Mouse (Mus musculus): ENCODE data around the gene 2310039H08Rik. TPM values are rescaled to one million over a fixed set of nuclear protein-coding genes. Genes with fewer than 3 reads are reported as not detected.
"Not testable (repeated sequence)": the region's sequence is repeated elsewhere in the genome, so short reads cannot be mapped to it uniquely, and the experiment has no call there.

2310039H08Rik gene
- polyA plus RNA-seq, 1 experiment: 40.9 TPM

GRCm38 (mm10) chr17:46763544-46763943 is 8.9 kb upstream of the 2310039H08Rik start, which contains the start of gene Ptcra:
TSS of gene Ptcra (minus strand) at chr17:46763712.
- H3K36me3 ChIP-seq (ENCODE audit: control insufficient read depth, insufficient read depth): no peaks in the 10 kb centered on the region
- peaks cover 4% of the 10 kb centered on the region for H3K27me3 ChIP-seq (ENCODE audit: control insufficient read depth, insufficient read depth, insufficient read length)
- H3K79me2 ChIP-seq (ENCODE audit: control insufficient read depth, insufficient read depth): no peaks in the 10 kb centered on the region
- H3K79me3 ChIP-seq (ENCODE audit: low read depth): no peaks in the 10 kb centered on the region
- no peak within 1 kb of the TSS for H3K4me3 ChIP-seq (ENCODE audit: insufficient read depth, poor library complexity, severe bottlenecking)
- no peak within 1 kb of the TSS for H3ac ChIP-seq (ENCODE audit: control insufficient read depth, insufficient read length, low read depth)
- TF ChIP-seq MAX (IDR thresholded peaks at IDR 0.05) (no peak), USF1 (IDR thresholded peaks at IDR 0.05; ENCODE audit: low read depth) (no peak), FOSL1 (IDR thresholded peaks at IDR 0.05; ENCODE audit: insufficient read depth, low read length, poor library complexity, severe bottlenecking) (no peak), MYOD1 (IDR thresholded peaks at IDR 0.05; ENCODE audit: control insufficient read depth, insufficient read length, low read depth) (no peak), CTCF (IDR thresholded peaks at IDR 0.05; ENCODE audit: control insufficient read depth, insufficient read depth, insufficient read length) (no peak), CEBPB (IDR thresholded peaks at IDR 0.05; ENCODE audit: low read depth) (no peak), MYOG (IDR thresholded peaks at IDR 0.05; ENCODE audit: control insufficient read depth, extremely low read depth, insufficient read length) (no peak)

GRCm38 (mm10) chr17:46764916-46765315 is 7.5 kb upstream of the 2310039H08Rik start:
- not testable (repeated sequence) for H3K79me2 ChIP-seq (ENCODE audit: control insufficient read depth, insufficient read depth); H3K27me3 ChIP-seq (ENCODE audit: control insufficient read depth, insufficient read depth, insufficient read length); H3K4me3 ChIP-seq (ENCODE audit: insufficient read depth, poor library complexity, severe bottlenecking)

GRCm38 (mm10) chr17:46767868-46768267 is 4.6 kb upstream of the 2310039H08Rik start:
- H3ac ChIP-seq (ENCODE audit: control insufficient read depth, insufficient read length, low read depth): no peak overlapping the region
- TF ChIP-seq CTCF (IDR thresholded peaks at IDR 0.05; ENCODE audit: control insufficient read depth, insufficient read depth, insufficient read length) (no peak), MAX (IDR thresholded peaks at IDR 0.05) (no peak), MYOD1 (IDR thresholded peaks at IDR 0.05; ENCODE audit: control insufficient read depth, insufficient read length, low read depth) (no peak), FOSL1 (IDR thresholded peaks at IDR 0.05; ENCODE audit: insufficient read depth, low read length, poor library complexity, severe bottlenecking) (no peak), CEBPB (IDR thresholded peaks at IDR 0.05; ENCODE audit: low read depth) (no peak), USF1 (IDR thresholded peaks at IDR 0.05; ENCODE audit: low read depth) (no peak), MYOG (IDR thresholded peaks at IDR 0.05; ENCODE audit: control insufficient read depth, extremely low read depth, insufficient read length) (no peak)
- no peaks in the 10 kb centered on the region for H3K36me3 ChIP-seq (ENCODE audit: control insufficient read depth, insufficient read depth)
- H3K27me3 ChIP-seq (ENCODE audit: control insufficient read depth, insufficient read depth, insufficient read length): peaks cover 4% of the 10 kb centered on the region
- no peak overlapping the region for H3K4me3 ChIP-seq (ENCODE audit: insufficient read depth, poor library complexity, severe bottlenecking)
- no peaks in the 10 kb centered on the region for H3K79me3 ChIP-seq (ENCODE audit: low read depth)
- H3K79me2 ChIP-seq (ENCODE audit: control insufficient read depth, insufficient read depth): no peaks in the 10 kb centered on the region

More at GRCm38 (mm10) chr17:46764916-46765315, 7.5 kb upstream of the 2310039H08Rik start:
- not testable (repeated sequence) for H3ac ChIP-seq (ENCODE audit: control insufficient read depth, insufficient read length, low read depth); H3K36me3 ChIP-seq (ENCODE audit: control insufficient read depth, insufficient read depth); H3K79me3 ChIP-seq (ENCODE audit: low read depth)

GRCm38 (mm10) chr17:46770546-46770945 is 1.9 kb upstream of the 2310039H08Rik start:
- no peak overlapping the region for H3ac ChIP-seq (ENCODE audit: control insufficient read depth, insufficient read length, low read depth)

GRCm38 (mm10) chr17:46771025-46771424 is 1.4 kb upstream of the 2310039H08Rik start:
- Histone ChIP-seq H3K79me2 (ENCODE audit: control insufficient read depth, insufficient read depth) (no peaks in the 10 kb centered on the region), H3K36me3 (ENCODE audit: control insufficient read depth, insufficient read depth) (peaks cover 22% of the 10 kb centered on the region), H3K4me3 (ENCODE audit: insufficient read depth, poor library complexity, severe bottlenecking) (no peak overlapping the region), H3K27me3 (ENCODE audit: control insufficient read depth, insufficient read depth, insufficient read length) (no peaks in the 10 kb centered on the region), H3ac (ENCODE audit: control insufficient read depth, insufficient read length, low read depth) (no peak overlapping the region), H3K79me3 (ENCODE audit: low read depth) (no peaks in the 10 kb centered on the region)
- TF ChIP-seq MYOD1 (IDR thresholded peaks at IDR 0.05; ENCODE audit: control insufficient read depth, insufficient read length, low read depth) (no peak), USF1 (IDR thresholded peaks at IDR 0.05; ENCODE audit: low read depth) (no peak), MYOG (IDR thresholded peaks at IDR 0.05; ENCODE audit: control insufficient read depth, extremely low read depth, insufficient read length) (no peak), MAX (IDR thresholded peaks at IDR 0.05) (no peak), FOSL1 (IDR thresholded peaks at IDR 0.05; ENCODE audit: insufficient read depth, low read length, poor library complexity, severe bottlenecking) (no peak), CEBPB (IDR thresholded peaks at IDR 0.05; ENCODE audit: low read depth) (no peak), CTCF (IDR thresholded peaks at IDR 0.05; ENCODE audit: control insufficient read depth, insufficient read depth, insufficient read length) (no peak)

More at GRCm38 (mm10) chr17:46770546-46770945, 1.9 kb upstream of the 2310039H08Rik start:
- no peak for TF ChIP-seq MAX (IDR thresholded peaks at IDR 0.05)
- TF ChIP-seq FOSL1 (IDR thresholded peaks at IDR 0.05; ENCODE audit: insufficient read depth, low read length, poor library complexity, severe bottlenecking): no peak
- TF ChIP-seq USF1 (IDR thresholded peaks at IDR 0.05; ENCODE audit: low read depth): no peak
- TF ChIP-seq MYOD1 (IDR thresholded peaks at IDR 0.05; ENCODE audit: control insufficient read depth, insufficient read length, low read depth): no peak
- TF ChIP-seq MYOG (IDR thresholded peaks at IDR 0.05; ENCODE audit: control insufficient read depth, extremely low read depth, insufficient read length): no peak
- TF ChIP-seq CTCF (IDR thresholded peaks at IDR 0.05; ENCODE audit: control insufficient read depth, insufficient read depth, insufficient read length): no peak
- no peak for TF ChIP-seq CEBPB (IDR thresholded peaks at IDR 0.05; ENCODE audit: low read depth)
- Histone ChIP-seq H3K36me3 (ENCODE audit: control insufficient read depth, insufficient read depth) (peaks cover 18% of the 10 kb centered on the region), H3K4me3 (ENCODE audit: insufficient read depth, poor library complexity, severe bottlenecking) (no peak overlapping the region), H3K27me3 (ENCODE audit: control insufficient read depth, insufficient read depth, insufficient read length) (no peaks in the 10 kb centered on the region), H3K79me3 (ENCODE audit: low read depth) (no peaks in the 10 kb centered on the region), H3K79me2 (ENCODE audit: control insufficient read depth, insufficient read depth) (no peaks in the 10 kb centered on the region)

GRCm38 (mm10) chr17:46771616-46772015 is 819 bp upstream of the 2310039H08Rik start:
- TF ChIP-seq MYOD1 (IDR thresholded peaks at IDR 0.05; ENCODE audit: control insufficient read depth, insufficient read length, low read depth): no peak
- H3K79me2 ChIP-seq (ENCODE audit: control insufficient read depth, insufficient read depth): no peaks in the 10 kb centered on the region
- no peak overlapping the region for H3ac ChIP-seq (ENCODE audit: control insufficient read depth, insufficient read length, low read depth)
- no peak overlapping the region for H3K4me3 ChIP-seq (ENCODE audit: insufficient read depth, poor library complexity, severe bottlenecking)
- H3K27me3 ChIP-seq (ENCODE audit: control insufficient read depth, insufficient read depth, insufficient read length): no peaks in the 10 kb centered on the region
- H3K36me3 ChIP-seq (ENCODE audit: control insufficient read depth, insufficient read depth): peaks cover 28% of the 10 kb centered on the region
- no peaks in the 10 kb centered on the region for H3K79me3 ChIP-seq (ENCODE audit: low read depth)
